Mouse (Mus musculus) cerebellum, adult 2 months (tissue): ENCODE results near the gene Ttc29.

Source experiments
- CTCF ChIP-seq: fragments of 200-500 bp; IDR thresholded peaks from 2 replicates; pipeline ENCODE4 v1.5.1; 2011; ENCODE audit warnings: low read depth, mild to moderate bottlenecking, control low read depth, low read length, moderate library complexity, borderline replicate concordance; ENCODE audit not compliant: insufficient read depth
- POLR2A ChIP-seq: fragments of 200-500 bp; IDR thresholded peaks from 2 replicates; pipeline ENCODE4 v1.6.1; 2011; ENCODE audit warnings: low read length, control low read depth, borderline replicate concordance; ENCODE audit not compliant: insufficient read depth

- no peak for TF ChIP-seq POLR2A
- TF ChIP-seq CTCF = no peak
Observed at GRCm38 (mm10) chr8:78285366-78285765, 72.3 kb downstream of the Ttc29 start.
